9 mouse cellular contexts compared by ENCODE assay signal in the genomic region with DNA sequence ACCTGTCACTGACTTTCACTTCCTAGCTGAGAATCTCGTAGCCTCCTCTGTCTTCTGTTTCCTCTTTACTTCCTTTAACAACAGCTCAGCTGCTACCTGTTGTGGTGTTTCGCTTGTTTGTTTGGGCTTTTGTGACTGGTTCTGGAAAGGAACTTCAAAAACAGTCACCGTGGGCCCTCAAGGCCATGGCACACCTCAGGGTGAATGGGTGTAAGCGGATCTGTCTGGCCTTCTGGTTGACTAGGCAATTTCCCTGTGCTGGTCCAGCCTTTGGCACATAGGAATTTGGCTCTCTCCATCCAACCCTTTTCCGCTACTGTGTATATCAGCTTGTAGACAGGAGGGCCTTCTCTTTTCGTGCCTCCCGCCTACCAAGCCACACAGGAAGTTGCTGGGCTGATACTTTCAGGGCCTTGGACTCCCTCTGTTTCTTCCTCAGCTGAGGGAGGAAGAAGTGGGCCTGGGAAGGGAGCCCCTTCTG. TPM values are rescaled to one million over a fixed set of nuclear protein-coding genes. Genes with fewer than 3 reads are reported as not detected.
DNase-seq lines count a peak whose midpoint lies in the region; ATAC-seq lines count a peak whose summit lies in the region.
"Had no signal": no experiment of that assay in that cellular context is flagged by ENCODE, and none has a peak within 500 bp of the region (broad histone marks: within the 10 kb centered on the region; RNA-seq: fewer than 3 reads in every experiment).

No protein-coding gene starts in this region.

- no peak overlapping the region for H3K4me3 ChIP-seq in hindbrain, embryonic 14.5 days (replicated peaks; ENCODE audit: low read length)
- H3K4me3 ChIP-seq in hindbrain, embryonic 11.5 days (ENCODE audit: low read depth, low read length) = no peak overlapping the region
- peak overlapping the region; percentile 78 to 80 for H3K4me3 ChIP-seq in heart, embryonic 14.5 days (ENCODE audit: control insufficient read depth in 1 of 2, insufficient read depth in 1 of 2, low read depth in 1 of 2, low read length in 2 of 2)
- peak overlapping the region; percentile 81 for H3K4me3 ChIP-seq in megakaryocyte, embryonic 14.5 days (replicated peaks)

- WGBS in hindbrain, embryonic 14.5 days = 86% methylated on average over 7 of the region's 7 CpGs
- WGBS in hindbrain, embryonic 11.5 days = 87% methylated on average over 7 of the region's 7 CpGs
- WGBS in heart, embryonic 14.5 days = 49% methylated on average over 7 of the region's 7 CpGs

- no peaks in the 10 kb centered on the region for H3K36me3 ChIP-seq in hindbrain, embryonic 14.5 days (replicated peaks; ENCODE audit: control insufficient read depth, insufficient read depth)
- H3K36me3 ChIP-seq in hindbrain, embryonic 11.5 days (ENCODE audit: control insufficient read depth, insufficient read depth, low read length) = no peaks in the 10 kb centered on the region
- H3K36me3 ChIP-seq in heart, embryonic 14.5 days (ENCODE audit: control insufficient read depth, insufficient read depth, low read length) = peaks cover 17% of the 10 kb centered on the region
- H3K36me3 ChIP-seq in megakaryocyte, embryonic 14.5 days (replicated peaks; ENCODE audit: low read length) = no peaks in the 10 kb centered on the region

- no peak for ATAC-seq in hindbrain, embryonic 14.5 days (ENCODE audit: low FRiP score)
- no peak for ATAC-seq in hindbrain, embryonic 11.5 days (ENCODE audit: low FRiP score)
- ATAC-seq in heart, embryonic 14.5 days (ENCODE audit: insufficient number of reproducible peaks, insufficient read depth, low FRiP score, low read depth) = no peak

- H3K4me2 ChIP-seq in hindbrain, embryonic 14.5 days (replicated peaks) = peak overlapping the region; percentile 6; the same call in 1 of the 2 replicates
- H3K4me2 ChIP-seq in hindbrain, embryonic 11.5 days (replicated peaks; ENCODE audit: low read depth, low read length) = no peak overlapping the region
- H3K4me2 ChIP-seq in heart, embryonic 14.5 days (ENCODE audit: low read length) = peak overlapping the region; percentile 89

- H3K9ac ChIP-seq in hindbrain, embryonic 14.5 days = no peak overlapping the region
- no peak overlapping the region for H3K9ac ChIP-seq in hindbrain, embryonic 11.5 days (ENCODE audit: low read depth, low read length)
- peak overlapping the region; percentile 94 for H3K9ac ChIP-seq in heart, embryonic 14.5 days (ENCODE audit: low read length)

- no peaks in the 10 kb centered on the region; the same call in 1 of the 2 replicates for H3K4me1 ChIP-seq in hindbrain, embryonic 14.5 days (replicated peaks; ENCODE audit: control insufficient read depth, insufficient read depth, low read length)
- H3K4me1 ChIP-seq in hindbrain, embryonic 11.5 days (replicated peaks; ENCODE audit: control insufficient read depth, insufficient read depth, low read length) = no peaks in the 10 kb centered on the region
- H3K4me1 ChIP-seq in heart, embryonic 14.5 days (ENCODE audit: control insufficient read depth in 2 of 2, insufficient read depth in 2 of 2, low read length in 2 of 2) = peaks cover 52 to 75% of the 10 kb centered on the region in 2 experiments
- peaks cover 83% of the 10 kb centered on the region for H3K4me1 ChIP-seq in megakaryocyte, embryonic 14.5 days

- DNase-seq in hindbrain, embryonic 14.5 days (ENCODE audit: low spot score) = no peak
- no peak for DNase-seq in hindbrain, embryonic 11.5 days (ENCODE audit: low spot score)
- peak; percentile 63 for DNase-seq in CD4-positive helper T cell, adult 2 months (ENCODE audit: low read depth, low spot score)
- DNase-seq in frontal cortex, postnatal 14 days (ENCODE audit: low spot score in 2 of 2) = no peak
- no peak for DNase-seq in left cerebral cortex, adult 18-20 months (ENCODE audit: low spot score in 2 of 2)
- no peak for DNase-seq in cerebellum, postnatal 25 days
- DNase-seq: right cerebral cortex, postnatal 25 days had no signal

- no peak overlapping the region for H3K27ac ChIP-seq in hindbrain, embryonic 14.5 days
- H3K27ac ChIP-seq in hindbrain, embryonic 11.5 days (ENCODE audit: low read depth, low read length) = no peak overlapping the region
- peak overlapping the region; percentile 90 to 94 for H3K27ac ChIP-seq in heart, embryonic 14.5 days (replicated peaks in 1 of 2; ENCODE audit: control insufficient read depth in 1 of 2, insufficient read depth in 1 of 2, low read depth in 2 of 2, low read length in 2 of 2)

- H3K9me3 ChIP-seq in hindbrain, embryonic 14.5 days (ENCODE audit: control insufficient read depth, low read length) = no peaks in the 10 kb centered on the region
- no peaks in the 10 kb centered on the region for H3K9me3 ChIP-seq in hindbrain, embryonic 11.5 days (ENCODE audit: control insufficient read depth, low read length)
- H3K9me3 ChIP-seq in heart, embryonic 14.5 days (ENCODE audit: control insufficient read depth, low read length) = no peaks in the 10 kb centered on the region
- H3K9me3 ChIP-seq in megakaryocyte, embryonic 14.5 days = 0 out of 2 replicates have a peak, but pooled peaks cover 3% of the 10 kb centered on the region

- peaks cover 36% of the 10 kb centered on the region for H3K27me3 ChIP-seq in hindbrain, embryonic 14.5 days (ENCODE audit: control insufficient read depth, insufficient read depth, low read length)
- peaks cover 10% of the 10 kb centered on the region for H3K27me3 ChIP-seq in hindbrain, embryonic 11.5 days (ENCODE audit: control insufficient read depth, insufficient read depth, low read length)
- no peaks in the 10 kb centered on the region for H3K27me3 ChIP-seq in heart, embryonic 14.5 days (ENCODE audit: control insufficient read depth, insufficient read depth, low read length)
- H3K27me3 ChIP-seq in megakaryocyte, embryonic 14.5 days (replicated peaks) = peaks cover 78% of the 10 kb centered on the region

RNA-seq across cellular contexts. Expression of gene Rcsd1, which starts 3.6 kb away (rescaled TPM):
- polyA plus RNA-seq in hindbrain, embryonic 14.5 days (2014; fragmentation: Nextera tagmentation; extraction: Ambion mirVana) = 6.0 and 8.4 TPM in 2 replicates
- polyA plus RNA-seq in hindbrain, embryonic 11.5 days (2014; fragmentation: Nextera tagmentation; extraction: Ambion mirVana) = 8.5 and 9.4 TPM in 2 replicates
- 81.2 and 86.3 TPM in 2 replicates for polyA plus RNA-seq in heart, embryonic 14.5 days (2014; fragmentation: Nextera tagmentation; extraction: Ambion mirVana)
- 0.43 and 11.0 TPM in 2 replicates for polyA plus RNA-seq in megakaryocyte, embryonic 14.5 days (2012; ENCODE audit: insufficient read depth, low replicate concordance)
- 1 to 10 TPM; 6.0 to 7.2 TPM for total RNA-seq in left cerebral cortex, adult 18-20 months (2021)

RNA-seq across cellular contexts. Expression of gene Creg1, which starts 57.6 kb away (rescaled TPM):
- 35.2 and 36.5 TPM in 2 replicates for polyA plus RNA-seq in hindbrain, embryonic 14.5 days (2014; fragmentation: Nextera tagmentation; extraction: Ambion mirVana)
- polyA plus RNA-seq in hindbrain, embryonic 11.5 days (2014; fragmentation: Nextera tagmentation; extraction: Ambion mirVana) = 38.1 and 38.2 TPM in 2 replicates
- 93.5 and 95.7 TPM in 2 replicates for polyA plus RNA-seq in heart, embryonic 14.5 days (2014; fragmentation: Nextera tagmentation; extraction: Ambion mirVana)
- polyA plus RNA-seq in megakaryocyte, embryonic 14.5 days (2012; ENCODE audit: insufficient read depth, low replicate concordance) = 254 and 485 TPM in 2 replicates
- total RNA-seq in left cerebral cortex, adult 18-20 months (2021) = 10 to 100 TPM; 27.6 to 29.7 TPM

Comparison
In these comparisons a context has a peak if more than half of its experiments do, and no peak if none do; other contexts are left out.
1. H3K27ac ChIP-seq: peak in heart, embryonic 14.5 days (2 of 2); none in hindbrain, embryonic 14.5 days (single experiment) and hindbrain, embryonic 11.5 days (single experiment).
2. H3K4me3 ChIP-seq: peak in heart, embryonic 14.5 days (2 of 2) and megakaryocyte, embryonic 14.5 days (single experiment); none in hindbrain, embryonic 14.5 days (single experiment) and hindbrain, embryonic 11.5 days (single experiment).